Comparison of ENCODE assay signal across 26 mouse cellular contexts in genomic region chr16:79342453-79342852, GRCm38 (mm10).
DNase-seq lines count a peak whose midpoint lies in the region; ATAC-seq and TF ChIP-seq lines count a peak whose summit lies in the region.
"Had no signal": no experiment of that assay in that cellular context is flagged by ENCODE, and none has a peak within 500 bp of the region (broad histone marks: within the 10 kb centered on the region; RNA-seq: fewer than 3 reads in every experiment).

No protein-coding gene starts in this region.

- H3K27ac ChIP-seq in limb, embryonic 11.5 days (replicated peaks; ENCODE audit: low read depth, low read length): no peak overlapping the region
- H3K27ac ChIP-seq in limb, embryonic 10.5 days: no peak overlapping the region
- H3K27ac ChIP-seq in intestine, postnatal 0 days (ENCODE audit: low read depth, low read length): no peak overlapping the region
- H3K27ac ChIP-seq in midbrain, embryonic 15.5 days: no peak overlapping the region
- no peak overlapping the region for H3K27ac ChIP-seq in hindbrain, embryonic 10.5 days
- H3K27ac ChIP-seq: embryonic facial prominence, embryonic 12.5 days; heart, embryonic 15.5 days; hindbrain, embryonic 14.5 days; layer of hippocampus, adult 2 months; liver, embryonic 15.5 days; lung, embryonic 15.5 days had no signal

- H3K4me2 ChIP-seq in limb, embryonic 11.5 days (ENCODE audit: low read depth, severe bottlenecking): no peak overlapping the region
- no peak overlapping the region for H3K4me2 ChIP-seq in intestine, postnatal 0 days (replicated peaks; ENCODE audit: low read depth)
- no peak overlapping the region for H3K4me2 ChIP-seq in midbrain, embryonic 15.5 days
- H3K4me2 ChIP-seq: embryonic facial prominence, embryonic 12.5 days; heart, embryonic 15.5 days; hindbrain, embryonic 14.5 days; liver, embryonic 15.5 days; lung, embryonic 15.5 days had no signal

- no peaks in the 10 kb centered on the region for H3K9me3 ChIP-seq in limb, embryonic 11.5 days (ENCODE audit: control insufficient read depth, low read length)
- H3K9me3 ChIP-seq in limb, embryonic 10.5 days (replicated peaks): no peaks in the 10 kb centered on the region
- no peaks in the 10 kb centered on the region for H3K9me3 ChIP-seq in intestine, postnatal 0 days (ENCODE audit: control insufficient read depth)
- H3K9me3 ChIP-seq in midbrain, embryonic 15.5 days: no peaks in the 10 kb centered on the region
- H3K9me3 ChIP-seq in hindbrain, embryonic 10.5 days: no peaks in the 10 kb centered on the region
- H3K9me3 ChIP-seq: embryonic facial prominence, embryonic 12.5 days; heart, embryonic 15.5 days; liver, embryonic 15.5 days; lung, embryonic 15.5 days had no signal

- 26% methylated on average over 3 of the region's 3 CpGs for WGBS in limb, embryonic 11.5 days
- 39% methylated on average over 3 of the region's 3 CpGs for WGBS in limb, embryonic 10.5 days
- 53% methylated on average over 3 of the region's 3 CpGs for WGBS in intestine, postnatal 0 days
- 86% methylated on average over 3 of the region's 3 CpGs for WGBS in midbrain, embryonic 15.5 days
- 79% methylated on average over 3 of the region's 3 CpGs for WGBS in hindbrain, embryonic 10.5 days

- peak; percentile 79; the same call in 1 of the 2 replicates for ATAC-seq in limb, embryonic 11.5 days (ENCODE audit: insufficient number of reproducible peaks, low FRiP score, low TSS enrichment, low read depth)
- ATAC-seq in intestine, postnatal 0 days: peak; percentile 33; the same call in 1 of the 2 replicates
- no peak for ATAC-seq in midbrain, embryonic 15.5 days (replicated peaks)
- ATAC-seq: forebrain, embryonic 14.5 days had no signal

- no peak overlapping the region for H3K9ac ChIP-seq in limb, embryonic 11.5 days (ENCODE audit: low read length)
- H3K9ac ChIP-seq in intestine, postnatal 0 days (ENCODE audit: low read depth, low read length): no peak overlapping the region
- H3K9ac ChIP-seq in midbrain, embryonic 15.5 days: no peak overlapping the region
- H3K9ac ChIP-seq: embryonic facial prominence, embryonic 12.5 days; heart, embryonic 15.5 days; hindbrain, embryonic 14.5 days; liver, embryonic 15.5 days; lung, embryonic 15.5 days had no signal

- H3K36me3 ChIP-seq in limb, embryonic 11.5 days (ENCODE audit: control insufficient read depth, insufficient read depth, low read length): no peaks in the 10 kb centered on the region
- H3K36me3 ChIP-seq in limb, embryonic 10.5 days: no peaks in the 10 kb centered on the region
- no peaks in the 10 kb centered on the region for H3K36me3 ChIP-seq in intestine, postnatal 0 days (ENCODE audit: control insufficient read depth, insufficient read depth)
- H3K36me3 ChIP-seq in midbrain, embryonic 15.5 days (replicated peaks): no peaks in the 10 kb centered on the region
- no peaks in the 10 kb centered on the region for H3K36me3 ChIP-seq in hindbrain, embryonic 10.5 days
- H3K36me3 ChIP-seq: embryonic facial prominence, embryonic 12.5 days; heart, embryonic 15.5 days; liver, embryonic 15.5 days; lung, embryonic 15.5 days had no signal

- H3K4me3 ChIP-seq in limb, embryonic 11.5 days (ENCODE audit: low read depth, low read length): no peak overlapping the region
- no peak overlapping the region for H3K4me3 ChIP-seq in limb, embryonic 10.5 days
- no peak overlapping the region for H3K4me3 ChIP-seq in intestine, postnatal 0 days (ENCODE audit: low read depth, low read length)
- H3K4me3 ChIP-seq in midbrain, embryonic 15.5 days: no peak overlapping the region
- no peak overlapping the region for H3K4me3 ChIP-seq in hindbrain, embryonic 10.5 days
- H3K4me3 ChIP-seq: embryonic facial prominence, embryonic 12.5 days; erythroblast, embryonic 14.5 days; heart, embryonic 15.5 days; layer of hippocampus, adult 2 months; liver, embryonic 15.5 days; lung, embryonic 15.5 days; megakaryocyte, embryonic 14.5 days had no signal

- no peak for TF ChIP-seq CTCF in intestine, postnatal 0 days (IDR thresholded peaks at IDR 0.05; ENCODE audit: low read depth)

- H3K4me1 ChIP-seq in limb, embryonic 11.5 days (ENCODE audit: control insufficient read depth, insufficient read depth, low read length): no peaks in the 10 kb centered on the region
- no peaks in the 10 kb centered on the region for H3K4me1 ChIP-seq in limb, embryonic 10.5 days
- H3K4me1 ChIP-seq in intestine, postnatal 0 days (replicated peaks; ENCODE audit: control insufficient read depth, insufficient read depth, low read length): no peaks in the 10 kb centered on the region
- no peaks in the 10 kb centered on the region for H3K4me1 ChIP-seq in midbrain, embryonic 15.5 days
- no peaks in the 10 kb centered on the region for H3K4me1 ChIP-seq in hindbrain, embryonic 10.5 days (replicated peaks)
- H3K4me1 ChIP-seq: embryonic facial prominence, embryonic 12.5 days; heart, embryonic 15.5 days; liver, embryonic 15.5 days; lung, embryonic 15.5 days; megakaryocyte, embryonic 14.5 days had no signal

- H3K27me3 ChIP-seq in limb, embryonic 11.5 days (ENCODE audit: control insufficient read depth, insufficient read depth, low read length): no peaks in the 10 kb centered on the region
- no peaks in the 10 kb centered on the region for H3K27me3 ChIP-seq in limb, embryonic 10.5 days (ENCODE audit: low read depth, poor library complexity, severe bottlenecking)
- H3K27me3 ChIP-seq in intestine, postnatal 0 days (replicated peaks; ENCODE audit: control insufficient read depth, insufficient read depth, low read length): no peaks in the 10 kb centered on the region
- no peaks in the 10 kb centered on the region for H3K27me3 ChIP-seq in midbrain, embryonic 15.5 days (replicated peaks)
- H3K27me3 ChIP-seq in hindbrain, embryonic 10.5 days (ENCODE audit: insufficient read depth, poor library complexity, severe bottlenecking): no peaks in the 10 kb centered on the region
- H3K27me3 ChIP-seq: embryonic facial prominence, embryonic 12.5 days; heart, embryonic 15.5 days; liver, embryonic 15.5 days; lung, embryonic 15.5 days; megakaryocyte, embryonic 14.5 days had no signal

- peak; percentile 8 for DNase-seq in embryo, embryonic 10.5 days (ENCODE audit: low spot score)
- no peak for DNase-seq in embryo, embryonic 9.5 days (ENCODE audit: extremely low spot score)
- DNase-seq in limb, embryonic 11.5 days (ENCODE audit: low spot score): no peak
- no peak for DNase-seq in limb, embryonic 10.5 days (ENCODE audit: low spot score)
- no peak for DNase-seq in cerebellum, adult 9-11 months
- DNase-seq in hindbrain, embryonic 10.5 days (ENCODE audit: low spot score): no peak
- DNase-seq: adrenal gland, postnatal 10 days; cerebellum, adult 2 months; cerebellum, postnatal 36 days; heart, postnatal 36 days; kidney, postnatal 25 days; liver; lung, postnatal 36 days; midbrain, embryonic 14.5 days; right cerebral cortex, postnatal 14 days had no signal
